Mouse (Mus musculus): ENCODE data around the gene Syn3.

DNA sequence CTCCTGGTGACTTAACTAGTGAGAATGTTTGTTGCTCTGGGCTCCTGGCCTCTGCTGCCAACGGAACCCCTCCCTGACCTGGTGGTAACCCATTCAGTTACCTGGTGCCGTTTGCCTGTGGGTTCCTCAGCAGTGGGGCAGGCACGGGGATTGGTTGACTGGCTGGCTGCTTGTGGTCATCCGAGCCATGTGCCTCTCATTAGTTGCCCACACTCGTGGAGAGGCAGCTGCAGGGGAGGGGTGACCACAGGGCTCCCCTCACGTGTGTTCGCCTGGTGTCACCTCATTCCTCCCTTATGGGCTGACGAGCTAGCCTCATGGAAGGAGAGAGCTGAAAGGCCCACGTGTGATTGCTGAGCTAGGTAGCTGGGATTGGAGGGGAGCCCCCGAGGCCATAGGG, 430.8 kb downstream of the Syn3 start:
- TF ChIP-seq POLR2A (IDR thresholded peaks at IDR 0.05; ENCODE audit: borderline replicate concordance, extremely low read depth, insufficient read depth, insufficient read length, poor library complexity, severe bottlenecking) (no peak), CTCF (IDR thresholded peaks at IDR 0.05; ENCODE audit: borderline replicate concordance, extremely low read depth, insufficient read depth, insufficient read length) (no peak)
